Mouse (Mus musculus) thymus, adult 2 months (tissue): ENCODE results near the gene Pdzd3.

Source experiments
- CTCF ChIP-seq: fragments of 200-500 bp; IDR thresholded peaks from 2 replicates; pipeline ENCODE4 v1.5.1; 2012; ENCODE audit warnings: mild to moderate bottlenecking, control low read depth, low read length, moderate library complexity, borderline replicate concordance; ENCODE audit not compliant: control insufficient read depth, poor library complexity, insufficient read depth; ENCODE audit errors: extremely low read depth
- POLR2A ChIP-seq: fragments of 200-500 bp; IDR thresholded peaks from 2 replicates; pipeline ENCODE4 v1.6.1; 2012; ENCODE audit warnings: mild to moderate bottlenecking, low read length, control low read depth, moderate library complexity; ENCODE audit not compliant: control insufficient read depth, poor library complexity, insufficient read depth; ENCODE audit errors: extremely low read depth

GRCm38 (mm10) chr9:44239447-44239846 lies 11.8 kb downstream of the Pdzd3 start:
- peak; percentile 46; the same call in 1 of the 2 replicates for TF ChIP-seq CTCF
- TF ChIP-seq POLR2A, result no peak
